Mouse (Mus musculus): ENCODE results near the gene Wnk4. TPM values are rescaled to one million over a fixed set of nuclear protein-coding genes. Genes with fewer than 3 reads are reported as not detected.

Gene Wnk4
- polyA plus RNA-seq, 1 experiment = 37.7 TPM

DNA sequence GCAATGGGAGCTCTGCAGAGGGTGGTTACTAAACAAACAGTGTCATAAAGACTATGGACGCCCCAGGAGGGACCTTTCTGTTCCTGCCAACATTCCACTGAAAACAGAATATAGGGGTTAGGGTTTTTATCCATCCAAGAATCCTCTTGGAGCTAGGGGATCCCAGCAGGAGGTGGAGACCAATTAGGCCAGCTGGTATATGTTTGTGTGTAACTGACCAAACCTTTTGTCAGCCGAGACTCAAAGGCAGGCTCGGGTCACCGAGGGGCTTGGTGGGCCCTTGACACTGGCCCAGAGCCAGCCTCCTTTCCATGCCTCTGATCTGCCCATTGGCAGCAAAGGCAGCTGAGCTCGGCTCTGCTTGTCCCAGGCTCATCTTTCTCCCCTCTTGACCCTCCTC, 22.5 kb downstream of the Wnk4 start:
- H3K9me3 ChIP-seq = no peaks in the 10 kb centered on the region
- peaks cover 6% of the 10 kb centered on the region for H3K27me3 ChIP-seq (replicated peaks)
- TF ChIP-seq GATA1 (IDR thresholded peaks at IDR 0.05; ENCODE audit: borderline replicate concordance, low read length) (no peak), FLI1 (IDR thresholded peaks at IDR 0.05; ENCODE audit: low read length) (no peak)
- H3K4me1 ChIP-seq = peaks cover 13% of the 10 kb centered on the region
- peaks cover 36% of the 10 kb centered on the region for H3K36me3 ChIP-seq (replicated peaks; ENCODE audit: low read length)
- no peak overlapping the region for H3K4me3 ChIP-seq (replicated peaks)

- Histone ChIP-seq H3K36me3 (replicated peaks; ENCODE audit: low read length) (peaks cover 45% of the 10 kb centered on the region), H3K4me3 (replicated peaks) (no peak overlapping the region), H3K27me3 (replicated peaks) (peaks cover 6% of the 10 kb centered on the region), H3K9me3 (no peaks in the 10 kb centered on the region), H3K4me1 (peaks cover 6% of the 10 kb centered on the region; the same call in 1 of the 2 replicates)
- TF ChIP-seq GATA1 (IDR thresholded peaks at IDR 0.05; ENCODE audit: borderline replicate concordance, low read length) (no peak), FLI1 (IDR thresholded peaks at IDR 0.05; ENCODE audit: low read length) (no peak)
Measured at GRCm38 (mm10) chr11:101283805-101284204, 23.4 kb downstream of the Wnk4 start.

- TF ChIP-seq FLI1 (IDR thresholded peaks at IDR 0.05; ENCODE audit: low read length) = no peak
- Histone ChIP-seq H3K27me3 (replicated peaks) (no peaks in the 10 kb centered on the region), H3K36me3 (replicated peaks; ENCODE audit: low read length) (peaks cover 80% of the 10 kb centered on the region), H3K4me3 (replicated peaks) (no peak overlapping the region), H3K4me1 (no peaks in the 10 kb centered on the region), H3K9me3 (no peaks in the 10 kb centered on the region)
Measured at GRCm38 (mm10) chr11:101287306-101287705, 26.9 kb downstream of the Wnk4 start.

GRCm38 (mm10) chr11:101291231-101291630, 30.9 kb downstream of the Wnk4 start:
- no peak for TF ChIP-seq FLI1 (IDR thresholded peaks at IDR 0.05; ENCODE audit: low read length)
- no peak for TF ChIP-seq GATA1 (IDR thresholded peaks at IDR 0.05; ENCODE audit: borderline replicate concordance, low read length)
- Histone ChIP-seq H3K27me3 (replicated peaks) (no peaks in the 10 kb centered on the region), H3K9me3 (no peaks in the 10 kb centered on the region), H3K4me3 (replicated peaks) (no peak overlapping the region), H3K4me1 (no peaks in the 10 kb centered on the region; the same call in 1 of the 2 replicates), H3K36me3 (replicated peaks; ENCODE audit: low read length) (peaks cover 99% of the 10 kb centered on the region)

GRCm38 (mm10) chr11:101295191-101295590, 34.8 kb downstream of the Wnk4 start:
- peaks cover 22% of the 10 kb centered on the region for H3K4me1 ChIP-seq
- no peak for TF ChIP-seq GATA1 (IDR thresholded peaks at IDR 0.05; ENCODE audit: borderline replicate concordance, low read length)
- no peaks in the 10 kb centered on the region for H3K9me3 ChIP-seq
- no peaks in the 10 kb centered on the region for H3K27me3 ChIP-seq (replicated peaks)
- peaks cover 100% of the 10 kb centered on the region for H3K36me3 ChIP-seq (replicated peaks; ENCODE audit: low read length)
- H3K4me3 ChIP-seq (replicated peaks) = no peak overlapping the region

GRCm38 (mm10) chr11:101300881-101301280, 40.5 kb downstream of the Wnk4 start:
- no peaks in the 10 kb centered on the region for H3K27me3 ChIP-seq (replicated peaks)
- peak overlapping the region; percentile 95 for H3K4me3 ChIP-seq (replicated peaks)
- no peak for TF ChIP-seq FLI1 (IDR thresholded peaks at IDR 0.05; ENCODE audit: low read length)
- TF ChIP-seq GATA1 (IDR thresholded peaks at IDR 0.05; ENCODE audit: borderline replicate concordance, low read length) = no peak
- H3K4me1 ChIP-seq = peaks cover 39% of the 10 kb centered on the region
- H3K9me3 ChIP-seq = no peaks in the 10 kb centered on the region
- peaks cover 48% of the 10 kb centered on the region for H3K36me3 ChIP-seq (replicated peaks; ENCODE audit: low read length)

- Histone ChIP-seq H3K4me1 (peaks cover 39% of the 10 kb centered on the region), H3K36me3 (replicated peaks; ENCODE audit: low read length) (peaks cover 42% of the 10 kb centered on the region), H3K9me3 (no peaks in the 10 kb centered on the region), H3K27me3 (replicated peaks) (peaks cover 2% of the 10 kb centered on the region), H3K4me3 (replicated peaks) (peak overlapping the region; percentile 95)
- TF ChIP-seq GATA1 (IDR thresholded peaks at IDR 0.05; ENCODE audit: borderline replicate concordance, low read length) (no peak), FLI1 (IDR thresholded peaks at IDR 0.05; ENCODE audit: low read length) (no peak)
Measured at GRCm38 (mm10) chr11:101301299-101302003, 41.1 kb downstream of the Wnk4 start.

DNA sequence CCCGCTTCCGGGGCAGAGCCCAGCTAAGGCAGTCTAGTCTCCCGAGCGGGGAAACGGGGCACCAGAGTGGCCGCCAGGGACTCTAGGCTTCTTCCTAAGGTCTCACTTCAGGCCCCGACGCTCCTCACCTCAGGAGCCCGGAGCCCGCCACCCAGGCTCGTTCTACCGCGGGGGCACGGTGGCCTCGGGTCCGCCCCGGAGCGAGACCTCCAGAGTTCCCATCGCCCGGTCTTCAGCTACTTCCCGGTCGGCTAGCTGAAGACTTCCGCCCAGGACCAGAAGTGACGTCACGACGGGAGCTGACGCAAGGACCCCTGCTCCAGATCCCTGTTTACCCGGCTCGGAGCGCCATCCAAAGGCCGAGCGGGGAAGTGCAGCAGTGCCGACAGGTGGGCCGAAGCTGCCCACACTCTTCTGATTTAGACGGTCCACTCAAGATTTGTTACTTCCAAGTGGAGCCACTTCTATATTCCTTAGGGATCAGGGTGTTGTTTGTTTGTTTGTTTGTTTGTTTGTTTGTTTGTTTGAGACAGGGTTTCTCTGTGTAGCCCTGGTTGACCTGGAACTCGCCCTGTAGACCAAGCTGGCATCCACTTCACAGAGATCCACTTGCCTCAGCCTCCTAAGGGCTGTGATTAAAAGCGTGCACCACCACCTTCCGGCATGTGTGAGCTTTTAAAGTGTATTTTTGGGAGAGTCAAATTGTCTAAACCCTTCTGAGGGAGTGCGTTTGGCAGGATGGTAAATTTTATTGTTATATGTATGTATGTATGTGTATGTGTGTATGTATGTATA, 41.8 kb downstream of the Wnk4 start, which contains the start of gene Becn1:
Becn1 (minus strand) TSS at position 283 of the 795 bp plus-strand sequence.
- Histone ChIP-seq H3K4me1 (peaks cover 39% of the 10 kb centered on the region), H3K36me3 (replicated peaks; ENCODE audit: low read length) (peaks cover 35% of the 10 kb centered on the region), H3K4me3 (replicated peaks) (peak within 1 kb of the TSS; percentile 95), H3K27me3 (replicated peaks) (peaks cover 6% of the 10 kb centered on the region), H3K9me3 (no peaks in the 10 kb centered on the region)
- TF ChIP-seq FLI1 (IDR thresholded peaks at IDR 0.05; ENCODE audit: low read length) (no peak), GATA1 (IDR thresholded peaks at IDR 0.05; ENCODE audit: borderline replicate concordance, low read length) (no peak)

DNA sequence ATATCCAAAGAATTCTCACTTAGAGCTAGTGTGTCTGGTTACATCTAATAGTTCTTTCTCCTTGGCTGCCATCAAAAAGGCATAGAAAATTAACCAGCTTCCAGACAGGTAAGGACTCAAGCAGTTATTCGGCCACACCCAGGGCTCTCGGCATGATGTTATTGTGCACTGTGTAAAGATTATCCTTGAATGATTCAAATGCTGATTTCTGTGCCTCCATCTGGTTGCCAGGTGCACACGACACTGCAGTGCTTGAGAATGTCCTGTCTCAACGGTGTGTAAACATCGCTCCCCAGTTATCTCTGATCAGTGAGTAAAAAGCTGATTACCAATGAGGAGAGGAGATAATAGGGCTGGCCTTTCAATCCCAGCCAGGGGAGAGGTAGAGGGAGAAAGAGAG, 47.4 kb downstream of the Wnk4 start:
- H3K36me3 ChIP-seq (replicated peaks; ENCODE audit: low read length) = no peaks in the 10 kb centered on the region
- peaks cover 13% of the 10 kb centered on the region for H3K27me3 ChIP-seq (replicated peaks)
- peaks cover 8% of the 10 kb centered on the region for H3K9me3 ChIP-seq
- H3K4me3 ChIP-seq (replicated peaks) = no peak overlapping the region
- TF ChIP-seq GATA1 (IDR thresholded peaks at IDR 0.05; ENCODE audit: borderline replicate concordance, low read length) = no peak
- TF ChIP-seq FLI1 (IDR thresholded peaks at IDR 0.05; ENCODE audit: low read length) = no peak
- peaks cover 7% of the 10 kb centered on the region; the same call in 1 of the 2 replicates for H3K4me1 ChIP-seq

DNA sequence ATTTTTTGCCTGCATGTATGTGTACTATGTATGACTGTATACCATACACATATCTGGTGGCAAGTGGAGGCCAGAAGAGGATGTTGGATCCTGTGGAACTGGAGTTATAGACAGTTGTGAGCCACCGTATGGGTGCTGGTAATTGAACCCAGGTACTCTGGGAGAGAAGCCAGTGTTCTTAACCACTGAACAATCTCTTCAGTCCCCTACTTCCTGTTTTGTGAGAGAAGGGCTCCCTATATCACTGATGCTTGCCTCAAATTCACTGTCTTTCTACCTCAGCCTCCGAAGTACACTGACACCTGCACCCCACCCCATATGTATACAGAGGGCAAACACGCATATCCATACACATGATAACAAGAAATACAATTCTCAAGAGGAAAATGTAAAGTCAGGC, 50.7 kb downstream of the Wnk4 start:
- H3K4me1 ChIP-seq = peaks cover 19% of the 10 kb centered on the region
- peaks cover 8% of the 10 kb centered on the region for H3K9me3 ChIP-seq
- TF ChIP-seq GATA1 (IDR thresholded peaks at IDR 0.05; ENCODE audit: borderline replicate concordance, low read length) = no peak
- no peak for TF ChIP-seq FLI1 (IDR thresholded peaks at IDR 0.05; ENCODE audit: low read length)
- H3K36me3 ChIP-seq (replicated peaks; ENCODE audit: low read length) = no peaks in the 10 kb centered on the region
- H3K4me3 ChIP-seq (replicated peaks) = no peak overlapping the region
- H3K27me3 ChIP-seq (replicated peaks) = peaks cover 13% of the 10 kb centered on the region
